Mouse (Mus musculus) thymus, postnatal 25 days (tissue): Measurements from ENCODE around the gene Cmah.

Experiments
- DNase-seq: peaks from one replicate; pipeline ENCODE4 v3.0.0; 2022

Cmah gene

GRCm38 (mm10) chr13:24519976-24520647, 192.9 kb downstream of the Cmah start:
- DNase-seq: no peak

GRCm38 (mm10) chr13:24520796-24521195, 193.6 kb downstream of the Cmah start:
- no peak for DNase-seq

GRCm38 (mm10) chr13:24521446-24522342, 194.5 kb downstream of the Cmah start:
- no peak for DNase-seq

- DNase-seq: no peak
Observed at GRCm38 (mm10) chr13:24522343-24522837, 195.2 kb downstream of the Cmah start.

GRCm38 (mm10) chr13:24523587-24524221, 196.5 kb downstream of the Cmah start:
- no peak for DNase-seq

GRCm38 (mm10) chr13:24524468-24524867, 197.3 kb downstream of the Cmah start:
- DNase-seq: no peak

GRCm38 (mm10) chr13:24525551-24525950, 198.3 kb downstream of the Cmah start:
- no peak for DNase-seq

GRCm38 (mm10) chr13:24526916-24527315, 199.7 kb downstream of the Cmah start:
- DNase-seq: no peak
